Mouse (Mus musculus): Measurements from ENCODE around the gene Olfr1395. TPM values are rescaled to one million over a fixed set of nuclear protein-coding genes. Genes with fewer than 3 reads are reported as not detected.

The Olfr1395 gene
- total RNA-seq (2012; rRNA removed) (not detected in 2 replicates), polyA plus RNA-seq (2012; ENCODE audit: insufficient read depth in 1 of 2, insufficient read length in 2 of 2, low read depth in 1 of 2, low replicate concordance in 2 of 2, missing spikeins in 1 of 2) (not detected)

DNA sequence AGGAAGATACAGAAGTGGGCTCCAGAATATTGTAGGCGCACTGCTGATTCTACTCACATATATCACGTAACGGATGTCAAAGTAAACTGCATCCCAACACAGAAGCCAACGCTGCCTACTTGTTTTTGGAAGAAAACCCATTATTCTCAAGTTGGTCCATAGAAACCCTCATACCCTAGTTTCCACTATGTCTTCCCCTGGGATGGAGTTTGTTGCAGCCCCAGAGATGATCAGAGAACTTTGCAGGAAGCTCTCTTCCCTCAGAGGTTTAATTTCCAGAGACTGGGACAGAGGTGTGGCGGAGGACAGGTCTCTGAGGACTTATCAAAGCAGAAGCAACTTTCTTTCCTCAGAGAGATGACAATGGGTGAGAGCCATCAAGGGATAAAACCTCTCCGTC is at the start of gene Olfr1395:
TSS of gene Olfr1395 (plus strand) at position 301 of the 400 bp plus-strand sequence.
- Histone ChIP-seq H3K36me3 (ENCODE audit: control insufficient read depth in 1 of 2, insufficient read depth in 2 of 2, low read length in 2 of 2) (no peaks in the 10 kb centered on the region), H3K4me3 (ENCODE audit: control insufficient read depth in 1 of 2, insufficient read depth in 1 of 2, low read depth in 2 of 2, low read length in 2 of 2) (no peak within 1 kb of the TSS), H3K27ac (ENCODE audit: control insufficient read depth, low read depth, low read length) (no peak within 1 kb of the TSS), H3K27me3 (ENCODE audit: control insufficient read depth in 1 of 2, insufficient read depth in 2 of 2, low read length in 2 of 2) (peaks cover 19 to 52% of the 10 kb centered on the region in 2 experiments), H3K9ac (ENCODE audit: control insufficient read depth, low read depth, low read length, poor library complexity, severe bottlenecking) (no peak within 1 kb of the TSS), H3K4me1 (ENCODE audit: control insufficient read depth in 1 of 2, insufficient read depth in 2 of 2, low read length in 2 of 2) (no peaks in the 10 kb centered on the region), H3K79me2 (ENCODE audit: control insufficient read depth, insufficient read depth, low read length, poor library complexity) (no peaks in the 10 kb centered on the region), H3K9me3 (replicated peaks; ENCODE audit: insufficient read depth, low read length) (no peaks in the 10 kb centered on the region)
- DNase-seq (ENCODE audit: low read depth, low spot score), result no peak
- TF ChIP-seq TBP (IDR thresholded peaks at IDR 0.05; ENCODE audit: low read depth, low read length) (no peak), MAFK (IDR thresholded peaks at IDR 0.05; ENCODE audit: borderline replicate concordance, low read depth, low read length) (no peak), USF2 (IDR thresholded peaks at IDR 0.05; ENCODE audit: borderline replicate concordance in 1 of 2, insufficient read depth in 1 of 2, low read depth in 1 of 2, low read length in 2 of 2) (no peak), TCF12 (IDR thresholded peaks at IDR 0.05; ENCODE audit: low read depth, low read length) (no peak), ZC3H11A (IDR thresholded peaks at IDR 0.05; ENCODE audit: low read depth, low read length) (no peak), ETS1 (IDR thresholded peaks at IDR 0.05; ENCODE audit: low read depth, low read length) (no peak), JUND (IDR thresholded peaks at IDR 0.05; ENCODE audit: low read depth, low read length) (no peak)

DNA sequence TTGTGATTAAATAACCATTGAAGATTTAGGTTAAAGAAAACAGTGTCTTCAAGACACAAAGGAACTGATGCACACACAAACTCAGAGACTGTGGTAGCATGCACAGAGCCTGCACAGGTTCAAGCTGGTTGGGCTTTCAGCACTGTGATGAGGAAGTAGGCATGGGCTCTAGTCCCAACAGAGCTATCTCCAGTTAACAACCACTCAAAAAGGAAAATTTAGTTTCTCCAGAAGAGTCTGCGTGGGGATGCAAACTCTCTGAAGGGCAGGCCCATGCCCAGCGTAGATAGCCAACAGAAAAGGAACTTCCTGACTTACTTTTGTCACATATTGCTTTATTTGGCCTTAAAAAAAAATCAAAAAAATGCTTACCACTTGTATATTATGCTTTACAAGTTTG is 49.3 kb upstream of the Olfr1395 start:
- Histone ChIP-seq H3K27ac (ENCODE audit: control insufficient read depth, low read depth, low read length) (peak overlapping the region; percentile 66), H3K36me3 (ENCODE audit: control insufficient read depth in 1 of 2, insufficient read depth in 2 of 2, low read length in 2 of 2) (peaks cover 6 to 47% of the 10 kb centered on the region in 2 experiments; a peak in 3 of 4 replicates), H3K79me2 (ENCODE audit: control insufficient read depth, insufficient read depth, low read length, poor library complexity) (no peaks in the 10 kb centered on the region), H3K9me3 (replicated peaks; ENCODE audit: insufficient read depth, low read length) (no peaks in the 10 kb centered on the region), H3K27me3 (ENCODE audit: control insufficient read depth in 1 of 2, insufficient read depth in 2 of 2, low read length in 2 of 2) (no peaks in the 10 kb centered on the region), H3K9ac (ENCODE audit: control insufficient read depth, low read depth, low read length, poor library complexity, severe bottlenecking) (no peak overlapping the region; the same call in 1 of the 2 replicates), H3K4me1 (ENCODE audit: control insufficient read depth in 1 of 2, insufficient read depth in 2 of 2, low read length in 2 of 2) (peaks cover 36 to 44% of the 10 kb centered on the region in 2 experiments), H3K4me3 (ENCODE audit: control insufficient read depth in 1 of 2, insufficient read depth in 1 of 2, low read depth in 2 of 2, low read length in 2 of 2) (no peak overlapping the region)
- TF ChIP-seq MAX (IDR thresholded peaks at IDR 0.05; ENCODE audit: low read length) (peak; percentile 10; the same call in 1 of the 2 replicates), ZNF384 (IDR thresholded peaks at IDR 0.05; ENCODE audit: low read depth, low read length) (0 out of 2 replicates have a peak, but pooled peaks have one; percentile 47), ELF1 (IDR thresholded peaks at IDR 0.05; ENCODE audit: low read depth, low read length) (peak; percentile 72; the same call in 1 of the 2 replicates), TBP (IDR thresholded peaks at IDR 0.05; ENCODE audit: low read depth, low read length) (no peak), BHLHE40 (IDR thresholded peaks at IDR 0.05; ENCODE audit: borderline replicate concordance, low read depth, low read length) (no peak), SIN3A (IDR thresholded peaks at IDR 0.05; ENCODE audit: low read length) (peak; percentile 35; the same call in 1 of the 2 replicates), JUND (IDR thresholded peaks at IDR 0.05; ENCODE audit: low read depth, low read length) (no peak), GABPA (IDR thresholded peaks at IDR 0.05; ENCODE audit: low read depth, low read length) (no peak), RCOR1 (IDR thresholded peaks at IDR 0.05; ENCODE audit: low read depth, low read length) (peak; percentile 33; the same call in 1 of the 2 replicates), USF2 (IDR thresholded peaks at IDR 0.05; ENCODE audit: borderline replicate concordance in 1 of 2, insufficient read depth in 1 of 2, low read depth in 1 of 2, low read length in 2 of 2) (no peak), E2F4 (IDR thresholded peaks at IDR 0.05; ENCODE audit: borderline replicate concordance, low read depth, low read length) (no peak), MXI1 (IDR thresholded peaks at IDR 0.05; ENCODE audit: low read depth, low read length) (peak; percentile 61; the same call in 1 of the 2 replicates), MYB (IDR thresholded peaks at IDR 0.05; ENCODE audit: low read depth, low read length) (no peak), MYC (IDR thresholded peaks at IDR 0.05; ENCODE audit: low read depth, low read length) (0 out of 2 replicates have a peak, but pooled peaks have one; percentile 43), SMC3 (IDR thresholded peaks at IDR 0.05; ENCODE audit: low read depth, low read length) (no peak), ZKSCAN1 (IDR thresholded peaks at IDR 0.05; ENCODE audit: low read depth, low read length) (no peak), POLR2A (IDR thresholded peaks at IDR 0.05; ENCODE audit: control insufficient read depth in 1 of 2, insufficient read depth in 1 of 2, low read depth in 1 of 2, low read length in 2 of 2, poor library complexity in 1 of 2) (no peak), EP300 (IDR thresholded peaks at IDR 0.05; ENCODE audit: low read depth in 1 of 2, low read length in 2 of 2) (peak; percentile 57 to 70), POLR2AphosphoS2 (IDR thresholded peaks at IDR 0.05; ENCODE audit: low read length) (no peak), NRF1 (IDR thresholded peaks at IDR 0.05; ENCODE audit: insufficient read depth, low read depth, low read length, poor library complexity, severe bottlenecking) (peak; percentile 31; the same call in 1 of the 2 replicates), GATA1 (IDR thresholded peaks at IDR 0.05; ENCODE audit: low read depth, low read length) (no peak)
- peak; percentile 87 for DNase-seq (ENCODE audit: low read depth, low spot score)
